Mouse (Mus musculus) c-Kit-negative CD71-positive TER-119-positive erythroid progenitor cells, embryonic 14.5 days (primary cell): ENCODE measurements around the gene Frem2.
A peak's percentile ranks its signal among the peaks of the same experiment; 100 is the strongest.

Experiments used
- DNase-seq: peaks from one replicate; pipeline ENCODE4 v3.0.0-alpha.2; 2013; ENCODE audit warnings: low read depth, low spot score

Frem2 gene

GRCm38 (mm10) chr3:53469650-53470049 lies 187.5 kb downstream of the Frem2 start:
- DNase-seq, result no peak

GRCm38 (mm10) chr3:53467356-53467755 lies 189.8 kb downstream of the Frem2 start:
- DNase-seq, result no peak

DNA sequence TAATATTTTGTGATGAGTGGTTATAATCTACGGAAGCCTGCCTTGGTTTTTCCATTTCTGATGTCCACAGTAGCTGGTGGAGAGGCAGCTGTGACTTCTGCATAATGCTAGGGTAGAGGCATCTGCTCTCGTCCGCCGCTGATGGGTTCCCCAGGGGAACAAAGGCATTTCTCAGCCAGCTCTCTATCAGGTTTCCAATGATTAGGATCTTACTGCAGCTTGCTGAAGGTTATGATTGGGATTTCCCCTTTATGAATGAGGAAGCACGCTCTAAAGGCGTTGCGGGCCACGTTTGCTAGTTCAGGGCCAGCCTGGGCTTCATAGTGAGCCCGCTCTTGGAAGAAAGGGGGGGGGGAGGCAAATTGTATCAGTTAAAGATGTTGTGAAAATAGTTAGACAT lies 190.7 kb downstream of the Frem2 start:
- no peak for DNase-seq

- DNase-seq, result no peak
These were observed 191.8 kb downstream of the Frem2 start for GRCm38 (mm10) chr3:53465330-53465729.

- DNase-seq, result peak; percentile 39
These were observed 192.9 kb downstream of the Frem2 start for GRCm38 (mm10) chr3:53464146-53464698.
